Mouse (Mus musculus): ENCODE results near the gene 5430403G16Rik.
"Not testable (repeated sequence)": the region's sequence is repeated elsewhere in the genome, so short reads cannot be mapped to it uniquely, and the experiment has no call there.

Gene 5430403G16Rik

GRCm38 (mm10) chr5:109690537-109691201 is at the start of gene 5430403G16Rik:
TSS of gene 5430403G16Rik (minus strand) at chr5:109691041.
- DNase-seq (ENCODE audit: low read depth, low spot score), result peak; percentile 91

GRCm38 (mm10) chr5:109717341-109717740 is 26.5 kb upstream of the 5430403G16Rik start:
- not testable (repeated sequence) for DNase-seq (ENCODE audit: low read depth, low spot score)

- not testable (repeated sequence) for DNase-seq (ENCODE audit: low read depth, low spot score)
These were observed 544 bp upstream of the 5430403G16Rik start for GRCm38 (mm10) chr5:109691205-109691965.

GRCm38 (mm10) chr5:109682921-109683320 is 7.9 kb downstream of the 5430403G16Rik start:
- no peak for DNase-seq (ENCODE audit: low read depth, low spot score)

Data from CD4-positive helper T cell, adult 2 months (primary cell).